Mouse (Mus musculus): ENCODE measurements around the gene Mlst8. TPM values are rescaled to one million over a fixed set of nuclear protein-coding genes. Genes with fewer than 3 reads are reported as not detected.
"Not testable (repeated sequence)": the region's sequence is repeated elsewhere in the genome, so short reads cannot be mapped to it uniquely, and the experiment has no call there.

Mlst8 gene
- total RNA-seq, 2 experiments from 2014 or later: 11.9 to 12.1 TPM

DNA sequence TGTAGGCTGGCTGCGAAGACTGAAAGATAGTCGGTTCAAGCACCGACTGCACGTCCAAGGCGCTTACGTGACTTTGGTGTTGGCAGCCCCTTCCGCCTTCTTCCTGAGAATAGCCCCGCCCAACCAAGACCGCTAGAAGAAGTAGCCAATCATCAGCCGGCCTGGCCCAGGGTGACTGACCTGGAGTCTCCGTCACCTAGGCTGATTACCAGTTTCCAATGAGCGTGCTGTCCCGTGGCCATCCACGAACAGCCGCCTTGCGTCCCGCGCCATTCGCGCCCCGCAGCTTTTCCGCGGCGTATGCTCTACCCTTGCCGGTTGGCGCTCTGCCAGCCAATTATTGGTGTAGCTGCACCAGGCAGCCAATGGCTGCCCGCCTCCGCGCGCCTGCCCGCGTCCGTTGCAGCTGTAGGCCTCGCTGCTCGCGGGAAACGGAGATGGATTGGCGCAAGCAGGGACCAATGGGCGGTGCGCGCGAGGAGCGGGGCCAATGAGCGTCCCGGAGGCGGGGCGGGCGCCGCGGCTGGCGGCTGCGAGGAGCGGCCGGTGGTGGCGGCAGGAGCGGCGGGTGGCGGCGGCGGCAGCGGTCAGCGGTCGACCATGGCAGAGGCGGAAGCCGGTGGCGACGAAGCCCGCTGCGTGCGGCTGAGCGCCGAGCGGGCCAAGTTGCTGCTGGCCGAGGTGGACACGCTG, 8.8 kb downstream of the Mlst8 start, which contains the start of the genes E4f1 and Pgp:
Gene E4f1, minus strand, starts transcription at position 404 of the 693 bp plus-strand sequence.
Gene Pgp, plus strand, starts transcription at position 483 of the 693 bp plus-strand sequence.
- intact Hi-C loops (cut with DNase I): no loop called here
- peak; percentile 98 to 99 for DNase-seq

DNA sequence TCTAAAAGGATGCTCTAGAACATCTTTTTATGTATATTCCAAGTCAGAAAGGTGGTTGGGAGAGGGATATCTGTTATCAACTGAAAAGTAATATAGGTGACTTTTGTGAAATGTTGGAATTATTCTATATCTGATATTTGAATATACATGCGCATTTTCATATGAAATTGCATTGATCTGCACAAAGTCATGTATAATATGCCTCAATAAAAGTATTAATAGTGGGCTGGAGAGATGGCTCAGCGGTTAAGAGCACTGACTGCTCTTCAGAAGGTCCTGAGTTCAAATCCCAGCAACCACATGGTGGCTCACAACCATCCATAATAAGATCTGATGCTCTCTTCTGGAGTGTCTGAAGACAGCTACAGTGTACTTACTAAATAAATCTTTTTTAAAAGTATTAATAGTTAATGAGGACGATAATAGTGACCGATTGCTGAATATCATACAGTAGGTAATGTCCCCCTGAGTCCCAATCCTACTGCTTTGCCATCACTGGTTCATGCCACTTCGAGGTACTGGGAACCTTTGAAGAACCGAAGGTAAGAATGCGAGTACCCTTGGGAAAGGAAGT, 9.5 kb downstream of the Mlst8 start:
- intact Hi-C loops (cut with DNase I): no loop called here
- DNase-seq: no peak

DNA sequence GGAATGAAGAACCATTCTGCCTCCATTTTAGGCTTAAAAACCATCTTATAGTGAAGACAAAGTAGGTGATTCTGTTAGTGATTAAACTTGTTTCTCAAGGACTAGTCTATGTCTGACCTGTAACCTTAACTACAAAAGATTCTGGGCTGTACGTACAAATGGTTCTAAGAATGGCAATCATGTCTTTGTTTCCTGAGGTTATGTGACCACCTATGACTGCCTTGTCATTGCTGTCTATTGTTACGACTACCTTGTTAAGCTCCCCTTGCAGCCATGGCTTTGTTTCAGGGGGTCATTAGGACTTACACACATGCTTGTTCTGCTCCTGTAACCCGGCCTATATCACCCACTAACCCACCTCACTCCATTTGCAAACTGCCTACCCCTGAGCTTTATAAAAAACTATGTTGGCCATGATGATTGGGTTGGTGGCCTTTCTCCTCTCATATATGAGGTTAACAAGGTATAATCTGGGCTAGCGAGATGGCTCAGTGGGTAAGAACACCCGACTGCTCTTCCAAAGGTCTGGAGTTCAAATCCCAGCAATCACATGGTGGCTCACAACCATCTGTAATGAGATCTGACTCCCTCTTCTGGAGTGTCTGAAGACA, 10.1 kb downstream of the Mlst8 start:
- DNase-seq: no peak

DNA sequence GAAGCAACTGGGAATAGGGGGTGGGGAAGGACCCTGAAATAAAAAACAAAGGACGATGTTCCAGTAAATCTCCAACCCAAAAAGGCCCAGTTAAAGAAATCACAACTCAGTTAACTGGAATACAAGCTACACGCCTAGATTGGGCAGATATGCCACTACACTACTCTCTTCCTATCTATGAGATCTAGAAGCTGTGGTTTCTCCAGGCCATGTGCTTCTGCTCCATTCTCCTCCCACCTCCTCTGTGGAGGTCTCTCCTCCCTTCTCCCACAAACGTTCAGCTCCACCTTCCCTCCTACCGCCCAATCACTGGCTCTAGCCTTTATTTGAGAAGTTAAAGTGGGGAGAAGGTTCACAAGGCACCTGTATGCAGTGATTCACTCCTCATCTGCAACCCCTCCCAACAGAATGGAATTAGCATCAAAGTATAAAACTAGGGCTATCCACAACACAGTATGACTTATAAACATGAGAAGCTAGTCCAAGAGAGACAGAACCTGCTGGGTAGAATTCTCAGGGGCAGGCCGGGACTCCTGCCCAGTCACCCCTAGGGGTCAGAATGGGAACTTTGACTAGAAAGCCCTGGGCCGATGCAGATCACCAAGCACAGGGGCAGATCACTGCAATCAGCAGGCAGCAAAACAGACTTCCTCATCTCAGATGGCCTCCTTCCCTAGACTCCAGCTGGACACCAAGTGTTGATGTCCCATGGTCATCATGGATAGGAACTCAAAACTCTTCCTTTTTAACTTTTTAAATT, 15.3 kb downstream of the Mlst8 start:
- DNase-seq: no peak
- intact Hi-C loops (cut with DNase I): no loop called here

More for the DNA sequence above, 10.1 kb downstream of the Mlst8 start:
- intact Hi-C loops (cut with DNase I): no loop called here

DNA sequence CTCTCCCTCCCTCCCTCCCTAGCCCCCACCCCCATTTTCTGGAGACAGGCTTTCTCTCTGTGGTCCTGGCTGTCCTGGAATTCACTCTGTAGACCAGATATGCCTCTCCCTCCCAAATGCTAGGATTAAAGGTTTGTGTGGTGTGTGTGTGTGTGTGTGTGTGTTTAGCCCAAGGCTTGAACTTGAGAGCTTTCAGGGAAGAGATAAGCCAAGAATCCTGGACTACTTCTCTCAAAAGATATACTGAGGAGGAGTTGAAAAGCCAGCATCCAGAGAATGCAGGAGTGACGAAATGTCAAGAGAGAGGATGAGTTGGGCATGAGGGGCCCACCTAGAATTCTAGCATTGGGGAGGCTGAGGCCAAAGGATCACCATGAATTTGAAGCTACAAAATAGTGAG, 15.9 kb downstream of the Mlst8 start:
- intact Hi-C loops (cut with DNase I): no loop called here
- DNase-seq: no peak

DNA sequence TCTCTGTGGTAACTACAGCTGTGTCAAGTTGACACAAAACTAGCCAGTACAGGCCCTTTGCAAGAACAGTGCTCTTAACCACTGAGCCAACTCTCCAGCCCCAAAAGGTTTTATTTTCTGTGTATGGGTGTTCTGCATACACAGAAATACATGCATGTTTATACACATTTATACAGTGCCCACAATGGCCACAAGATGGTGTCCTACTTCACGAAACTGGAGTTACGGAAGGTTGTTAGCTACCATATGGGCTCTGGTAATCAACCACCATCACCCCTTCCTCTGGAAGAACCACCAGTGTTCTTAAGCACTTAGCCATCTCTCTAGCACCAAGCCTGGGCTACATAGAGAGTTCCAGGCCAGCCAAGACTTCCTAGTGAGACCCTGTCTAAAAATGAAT, 17.3 kb downstream of the Mlst8 start:
- DNase-seq: no peak
- intact Hi-C loops (cut with DNase I): no loop called here

DNA sequence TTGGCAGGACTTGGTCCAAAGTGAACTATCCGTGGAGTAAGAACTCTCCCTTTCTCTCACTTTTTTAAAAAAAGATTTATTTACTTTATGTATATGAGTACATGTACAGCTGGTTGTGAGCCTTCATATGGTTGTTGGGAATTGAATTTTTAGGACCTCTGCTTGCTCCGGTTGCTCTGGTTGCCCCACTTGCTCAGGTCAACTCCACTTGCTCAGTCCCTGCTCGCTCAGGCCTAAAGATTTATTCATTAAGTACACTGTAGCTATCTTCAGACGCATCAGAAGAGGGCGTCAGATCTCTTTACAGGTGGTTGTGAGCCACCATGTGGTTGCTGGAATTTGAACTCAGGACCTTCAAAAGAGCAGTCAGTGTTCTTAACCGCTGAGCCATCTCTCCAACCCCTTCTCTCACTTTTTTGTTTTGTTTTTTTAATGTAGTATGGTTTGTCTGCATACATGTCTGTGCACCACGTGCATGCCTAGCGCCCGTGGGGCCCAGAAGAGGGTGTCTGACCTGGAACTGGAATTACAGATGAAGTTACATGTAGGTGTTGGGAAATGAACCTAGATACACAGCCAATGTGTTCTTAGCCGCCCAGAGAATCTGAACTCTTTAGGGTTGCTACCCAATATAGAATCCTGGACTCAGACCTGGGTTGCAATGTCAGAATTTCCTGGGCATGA, 23.2 kb downstream of the Mlst8 start:
- intact Hi-C loops (cut with DNase I); DNase-seq: not testable (repeated sequence)

DNA sequence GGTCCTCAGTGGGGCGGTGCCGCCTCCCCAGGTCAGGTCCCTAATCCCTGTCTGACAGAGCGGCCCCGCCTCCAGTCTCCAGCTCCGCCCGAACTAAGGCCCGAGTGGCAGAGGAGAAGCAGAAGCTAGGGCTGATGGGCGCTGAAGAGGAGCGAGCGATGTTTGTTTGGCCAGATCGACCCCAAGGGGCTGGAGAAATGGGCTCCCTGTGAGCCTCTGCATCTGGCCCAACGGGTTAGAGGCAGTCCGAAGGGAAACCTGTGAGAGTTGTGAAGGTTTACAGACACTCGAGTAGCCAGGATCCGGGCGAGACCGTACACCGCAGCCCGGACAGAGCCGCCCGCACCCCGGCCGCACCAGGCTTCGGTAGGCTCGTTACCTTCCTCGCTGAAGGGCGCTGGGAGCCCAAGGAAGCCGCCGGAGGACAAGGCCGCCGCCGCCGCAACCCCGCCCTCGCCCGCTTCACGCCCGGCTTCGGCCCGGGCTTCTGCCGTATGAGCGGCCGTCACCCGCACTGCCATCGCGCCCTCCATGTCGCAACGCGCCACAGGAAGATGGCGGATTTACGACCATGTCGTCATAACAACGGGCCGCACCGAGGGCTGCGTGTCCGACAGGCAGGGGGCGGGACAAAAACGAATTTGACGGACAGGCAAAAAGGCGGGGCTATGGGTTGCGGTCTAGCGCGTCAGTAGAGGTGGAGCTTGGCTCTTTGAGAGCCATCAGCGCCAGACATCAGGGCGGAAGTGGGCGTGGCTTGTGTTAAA, 23.9 kb downstream of the Mlst8 start:
- intact Hi-C loops (cut with DNase I): no loop called here
- DNase-seq: peak; percentile 97 to 99

DNA sequence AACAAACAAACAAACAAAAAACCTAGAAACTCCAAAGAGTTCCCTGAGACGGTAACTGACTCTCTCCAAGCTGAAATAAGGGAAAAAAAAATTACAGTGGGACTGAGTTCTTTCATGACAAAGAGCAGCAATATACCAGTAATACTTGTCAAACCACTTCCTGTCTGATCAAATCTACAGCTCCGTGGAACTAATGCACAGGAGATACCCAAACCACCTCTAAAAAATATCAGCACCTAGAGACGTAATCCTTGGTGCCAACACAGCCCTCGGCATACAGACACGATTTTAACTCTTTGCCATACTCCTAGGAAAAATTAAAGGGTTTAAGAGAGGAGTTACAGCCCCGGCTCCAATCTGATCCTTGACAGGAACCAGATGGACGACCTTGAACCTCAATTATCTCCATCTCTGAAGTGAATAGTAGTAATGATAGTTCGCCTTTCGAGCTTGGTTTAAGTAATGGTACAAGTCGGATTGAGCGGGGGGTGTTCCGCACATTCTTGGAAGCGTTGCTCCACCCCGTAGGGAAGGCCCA, 24.6 kb downstream of the Mlst8 start:
- no peak for DNase-seq
- intact Hi-C loops (cut with DNase I): no loop called here

DNA sequence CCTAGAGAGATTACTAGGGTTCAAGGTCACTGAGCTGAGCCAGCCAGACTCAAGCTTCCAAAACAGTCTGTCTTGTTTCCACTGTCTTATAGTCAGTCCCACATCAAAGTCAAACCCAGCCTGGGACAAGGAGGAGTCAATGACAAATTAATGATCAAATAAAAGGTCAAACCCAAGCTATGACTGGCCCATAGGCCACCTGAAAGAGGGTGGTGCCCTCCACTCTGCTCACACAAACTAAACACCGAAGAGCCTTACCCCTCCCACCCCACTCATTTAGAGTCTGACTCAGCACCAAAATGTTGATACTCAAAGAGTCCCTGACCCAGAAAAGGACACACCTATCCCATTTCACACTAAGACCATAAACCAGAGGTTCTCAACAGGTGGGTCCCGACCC, 25.5 kb downstream of the Mlst8 start:
- intact Hi-C loops (cut with DNase I): no loop called here
- no peak for DNase-seq

DNA sequence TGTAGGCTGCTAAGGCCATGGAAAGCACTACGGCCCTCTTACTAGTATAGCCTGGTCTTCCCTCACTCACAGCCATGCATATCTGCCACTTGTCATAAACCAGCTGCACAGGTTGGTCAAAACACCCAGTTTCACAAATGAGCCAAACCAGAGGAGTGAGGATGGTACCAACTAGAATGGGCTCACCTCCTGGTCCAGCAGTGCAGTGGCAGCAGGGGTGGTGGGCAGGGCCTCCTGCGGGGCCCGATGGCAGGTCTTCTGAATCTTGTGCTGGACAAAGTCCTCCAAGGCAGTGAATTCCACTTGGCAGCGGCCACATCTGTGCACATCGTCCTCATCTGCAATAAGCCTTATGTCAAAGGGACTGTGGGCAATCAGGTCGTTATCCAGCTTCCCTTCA, 27.7 kb downstream of the Mlst8 start:
- no peak for DNase-seq
- intact Hi-C loops (cut with DNase I): no loop called here

DNA sequence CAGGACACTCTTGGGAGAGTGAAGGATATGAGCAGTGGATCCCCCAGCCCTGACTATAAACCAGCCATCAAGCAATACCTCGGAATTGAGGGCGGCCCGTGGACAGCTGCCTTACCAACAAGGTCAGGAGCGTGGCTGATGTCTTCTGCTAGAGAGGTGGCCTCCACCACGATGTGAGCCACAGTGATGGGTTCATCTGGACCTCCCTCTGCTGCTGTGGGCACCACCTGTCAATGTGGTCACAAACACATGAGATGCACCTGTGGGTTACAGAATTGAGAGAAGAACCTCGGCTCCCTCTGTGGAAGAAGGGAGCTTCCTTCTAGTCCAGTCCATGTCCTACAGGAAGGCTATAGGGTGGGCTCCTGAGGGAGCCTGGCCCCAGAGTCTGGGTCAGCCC, 29.4 kb downstream of the Mlst8 start:
- DNase-seq: no peak
- intact Hi-C loops (cut with DNase I): no loop called here

DNA sequence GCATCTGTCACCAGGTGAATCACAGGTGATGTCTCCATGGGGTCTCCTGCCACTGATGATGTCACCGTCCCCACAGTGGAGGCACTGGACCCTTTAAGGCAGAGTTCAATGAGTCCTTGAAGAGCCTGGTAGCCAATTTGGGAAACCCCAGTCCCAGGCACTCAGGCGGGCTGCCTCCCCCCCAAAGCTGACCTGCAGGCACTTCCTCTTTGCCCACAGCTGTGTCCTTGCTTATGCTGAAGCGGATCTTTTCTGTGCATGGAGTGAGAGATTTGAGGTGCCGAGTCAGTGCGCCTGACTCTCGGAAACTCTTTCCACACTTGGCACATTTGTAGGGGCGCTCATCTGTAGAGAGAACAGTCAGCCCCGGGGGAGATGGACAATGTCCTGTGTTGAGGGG, 32.3 kb downstream of the Mlst8 start:
- intact Hi-C loops (cut with DNase I): no loop called here
- no peak for DNase-seq

DNA sequence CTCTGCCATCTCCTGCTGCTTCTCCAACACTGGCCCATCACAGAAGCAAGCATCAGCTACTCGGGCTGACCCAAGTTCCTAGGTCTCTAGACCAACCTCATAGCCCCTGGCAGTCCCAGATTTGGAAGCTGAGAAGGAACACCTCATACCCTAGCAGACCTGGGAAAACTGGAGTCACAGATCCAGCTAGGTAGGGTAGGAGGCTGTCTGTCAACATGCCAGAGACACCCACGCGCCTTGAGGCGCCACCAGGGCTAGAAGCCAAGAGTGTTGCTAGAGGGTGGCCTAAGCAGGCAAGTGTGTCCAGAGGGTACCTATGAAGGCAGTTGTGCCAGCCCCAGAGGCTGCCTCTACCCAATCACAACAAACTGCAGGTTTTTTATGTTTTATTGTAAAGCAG, 35.5 kb downstream of the Mlst8 start:
- intact Hi-C loops (cut with DNase I): no loop called here
- DNase-seq: no peak

DNA sequence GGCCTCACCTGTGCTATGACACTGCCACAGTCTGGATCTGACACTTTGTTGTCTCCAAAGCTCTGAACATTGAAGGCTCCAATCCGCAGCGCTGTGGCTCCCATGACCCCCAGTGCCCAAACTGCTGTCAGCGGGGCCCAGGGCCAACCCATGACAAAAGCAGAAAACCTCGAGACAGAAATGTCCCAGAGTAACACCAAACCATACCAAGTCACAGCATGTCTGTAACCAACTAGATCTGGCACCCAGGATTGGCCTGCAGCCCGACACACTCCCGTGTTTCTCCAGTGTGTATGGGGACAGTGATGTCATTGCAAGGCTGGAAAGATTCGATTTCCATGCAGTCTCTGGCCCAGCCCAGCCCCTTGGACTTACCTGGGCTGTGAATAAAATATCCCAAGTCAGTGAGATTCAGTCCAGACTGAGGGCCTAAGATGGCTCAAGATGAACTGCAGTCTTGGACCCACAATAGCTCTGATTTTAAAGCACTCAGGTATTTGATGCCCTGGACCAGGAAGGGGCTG, 36.2 kb downstream of the Mlst8 start, which contains the start of gene Dnase1l2:
Gene Dnase1l2, minus strand, starts transcription at position 474 of the 524 bp plus-strand sequence.
- DNase-seq: no peak
- intact Hi-C loops (cut with DNase I): no loop called here

DNA sequence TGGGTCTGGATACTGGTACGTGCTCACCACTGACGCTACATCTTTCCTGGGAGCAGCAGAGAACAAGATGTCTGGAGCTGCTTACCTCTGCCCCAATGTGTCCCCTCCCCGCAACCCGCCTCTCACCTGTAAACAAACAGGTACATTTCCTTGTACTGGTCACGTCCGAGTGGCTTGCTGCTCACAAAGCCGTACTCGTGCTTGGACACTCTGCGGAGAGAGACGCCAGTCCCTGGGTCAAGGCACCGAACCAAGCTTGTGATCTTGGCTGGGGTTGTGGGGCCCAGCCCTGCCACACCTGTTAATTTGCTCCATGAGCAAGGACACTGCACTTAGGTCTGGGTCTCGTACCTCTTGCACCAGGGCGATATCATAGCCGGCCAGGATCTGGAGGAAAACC, 36.8 kb downstream of the Mlst8 start:
- DNase-seq: no peak
- intact Hi-C loops (cut with DNase I): no loop called here

DNA sequence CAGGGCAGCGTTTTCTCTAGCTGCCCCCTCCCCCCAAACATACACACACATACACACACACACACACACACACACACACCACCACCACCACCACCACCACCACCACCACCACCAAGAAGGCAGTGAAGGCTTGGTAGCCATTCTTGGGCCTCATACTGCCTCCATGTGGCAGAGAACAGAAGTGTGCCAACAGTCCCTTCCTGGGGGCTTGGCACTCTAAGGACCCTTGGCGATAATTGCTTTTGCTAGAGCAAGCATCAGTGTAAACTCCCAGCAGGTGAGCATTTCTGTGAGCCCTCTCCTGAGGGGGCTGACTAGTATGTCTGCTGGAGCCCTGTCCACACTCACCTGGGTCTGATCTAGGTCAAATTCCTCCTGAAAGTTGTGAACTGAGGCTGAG, 37.7 kb downstream of the Mlst8 start:
- no peak for DNase-seq
- intact Hi-C loops (cut with DNase I): no loop called here

DNA sequence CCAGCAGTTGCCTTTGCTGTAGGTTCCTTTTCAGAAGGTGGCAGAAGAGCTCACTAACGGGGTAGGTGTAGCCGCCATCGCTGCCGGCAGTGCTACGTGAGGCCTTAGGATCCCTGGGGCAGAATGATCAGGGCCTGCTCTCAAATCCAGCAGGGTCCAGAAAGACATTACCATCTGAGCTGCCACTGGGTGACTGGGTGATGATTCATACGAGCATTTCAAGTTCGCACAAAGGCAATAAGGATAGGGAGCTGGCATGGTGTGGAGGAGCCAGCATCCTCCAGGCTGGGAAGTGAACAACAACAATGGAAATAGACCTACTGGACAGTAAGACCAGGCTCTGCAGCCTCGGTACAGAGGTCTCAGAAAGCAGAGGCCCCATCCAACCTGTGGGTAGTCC, 38.5 kb downstream of the Mlst8 start:
- no peak for DNase-seq
- intact Hi-C loops (cut with DNase I): no loop called here

DNA sequence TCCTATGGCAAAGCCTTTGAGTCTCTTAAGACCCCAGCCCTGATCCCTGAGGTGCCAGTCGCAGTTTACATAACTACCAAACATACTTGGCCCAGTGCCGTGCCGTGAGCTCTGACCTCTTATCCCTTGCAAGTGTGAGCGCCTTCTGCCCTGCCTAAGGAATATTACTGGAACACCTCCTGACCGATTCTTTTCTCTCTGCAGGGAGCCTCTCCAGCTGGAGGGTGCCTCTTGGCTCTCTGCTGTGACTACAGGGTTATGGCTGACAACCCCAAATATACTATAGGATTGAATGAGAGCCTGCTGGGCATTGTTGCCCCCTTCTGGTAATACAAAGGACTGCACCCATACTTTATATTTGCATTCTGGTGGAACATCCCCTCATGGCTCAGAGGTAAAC, 41.9 kb downstream of the Mlst8 start:
- no peak for DNase-seq
- intact Hi-C loops (cut with DNase I): no loop called here

All from gastrocnemius, postnatal 36 days (tissue).